Mouse (Mus musculus) lung, postnatal 0 days (tissue): ENCODE measurements around the gene Cyth3. TPM values are rescaled to one million over a fixed set of nuclear protein-coding genes. Genes with fewer than 3 reads are reported as not detected.
A peak's percentile ranks its signal among the peaks of the same experiment; 100 is the strongest.

Experiments
- ATAC-seq: fragments of 200-750 bp; cut with Nextera tagmentation; 2 replicates; pipeline ENCODE4 v1.8.0; 2017; ENCODE audit warnings: moderate library complexity
- DNase-seq: peaks from one replicate; pipeline ENCODE4 v3.0.0-alpha.2; 2016; ENCODE audit warnings: low spot score
- H3K27ac ChIP-seq: fragments of 300-500 bp; sonication (generic); 2 replicates; pipeline ENCODE4 v1.5.1; 2014; ENCODE audit warnings: antibody characterized with exemption, mild to moderate bottlenecking, low read length, mixed read lengths
- H3K27me3 ChIP-seq: fragments of 300-500 bp; sonication (generic); replicated peaks from 2 replicates; pipeline ENCODE4 v1.6.1; 2014; ENCODE audit warnings: low read length, mixed read lengths; ENCODE audit not compliant: insufficient read depth
- H3K36me3 ChIP-seq: fragments of 300-500 bp; sonication (generic); 2 replicates; pipeline ENCODE4 v1.6.1; 2014; ENCODE audit warnings: low read length, mixed read lengths; ENCODE audit not compliant: insufficient read depth
- H3K4me1 ChIP-seq: fragments of 300-500 bp; sonication (generic); 2 replicates; pipeline ENCODE4 v1.6.1; 2014; ENCODE audit warnings: antibody characterized with exemption, low read depth, low read length, mixed read lengths; ENCODE audit not compliant: insufficient read depth
- H3K4me2 ChIP-seq: fragments of 300-500 bp; sonication (generic); replicated peaks from 2 replicates; pipeline ENCODE4 v1.6.1; 2014; ENCODE audit warnings: low read depth, mild to moderate bottlenecking, low read length, moderate library complexity, mixed read lengths
- H3K4me3 ChIP-seq: fragments of 300-500 bp; sonication (generic); 2 replicates; pipeline ENCODE4 v1.5.1; 2014; ENCODE audit warnings: low read depth, low read length
- H3K9ac ChIP-seq: fragments of 300-500 bp; sonication (generic); replicated peaks from 2 replicates; pipeline ENCODE4 v1.6.1; 2014; ENCODE audit warnings: low read depth, mild to moderate bottlenecking
- H3K9me3 ChIP-seq: fragments of 300-500 bp; sonication (generic); 2 replicates; pipeline ENCODE4 v1.6.1; 2016; ENCODE audit warnings: low read length, mixed read lengths
- CTCF ChIP-seq: IDR thresholded peaks from 2 replicates; pipeline ENCODE4 v1.5.1; 2016; ENCODE audit warnings: antibody characterized with exemption, mild to moderate bottlenecking
- EP300 ChIP-seq: IDR thresholded peaks from 2 replicates; pipeline ENCODE4 v1.6.1; 2016; ENCODE audit warnings: antibody characterized with exemption, mild to moderate bottlenecking, control low read depth
- WGBS: fragments of 180-500 bp; shearing (Covaris S2); extraction: QIAGEN DNeasy Blood & Tissue Kit; methylation state at CpG from one replicate; pipeline ENCODE4 v1.1.7; 2014; 5-methylcytosine and 5-hydroxymethylcytosine counted together
- polyA plus RNA-seq: library from polyadenylated mRNA; unstranded; fragments of >200 nt; fragmentation: Nextera tagmentation; extraction: Ambion mirVana; gene quantifications from 2 replicates; pipeline ENCODE4 v1.2.1, GENCODE M21; 2015

Cyth3 gene
- polyA plus RNA-seq, 1 experiment from 2014 or later: 96.6 TPM

- DNase-seq (no peak), ATAC-seq (no peak)
- TF ChIP-seq CTCF: no peak
- no peak for TF ChIP-seq EP300
- no peak overlapping the region for H3K27ac ChIP-seq
- H3K36me3 ChIP-seq: no peaks in the 10 kb centered on the region
- no peaks in the 10 kb centered on the region for H3K9me3 ChIP-seq
- H3K27me3 ChIP-seq: no peaks in the 10 kb centered on the region
- H3K4me2 ChIP-seq: no peak overlapping the region
- H3K4me3 ChIP-seq: no peak overlapping the region
- H3K9ac ChIP-seq: no peak overlapping the region
- H3K4me1 ChIP-seq: no peaks in the 10 kb centered on the region; the same call in 1 of the 2 replicates
- 80% methylated on average over 8 of the region's 8 CpGs for WGBS
These were observed 40.4 kb upstream of the Cyth3 start for GRCm38 (mm10) chr5:143581874-143582273.

GRCm38 (mm10) chr5:143583081-143583480, 39.2 kb upstream of the Cyth3 start:
- Histone ChIP-seq H3K36me3 (no peaks in the 10 kb centered on the region), H3K4me2 (no peak overlapping the region), H3K4me1 (no peaks in the 10 kb centered on the region; the same call in 1 of the 2 replicates), H3K4me3 (no peak overlapping the region), H3K9me3 (no peaks in the 10 kb centered on the region), H3K27me3 (no peaks in the 10 kb centered on the region), H3K27ac (no peak overlapping the region), H3K9ac (no peak overlapping the region)
- WGBS: 92% methylated on average over 10 of the region's 10 CpGs
- ATAC-seq (no peak), DNase-seq (no peak)
- TF ChIP-seq EP300 (no peak), CTCF (no peak)

GRCm38 (mm10) chr5:143584982-143585381, 37.3 kb upstream of the Cyth3 start:
- Histone ChIP-seq H3K4me3 (no peak overlapping the region), H3K36me3 (no peaks in the 10 kb centered on the region), H3K27ac (no peak overlapping the region), H3K9me3 (no peaks in the 10 kb centered on the region), H3K9ac (no peak overlapping the region), H3K27me3 (no peaks in the 10 kb centered on the region), H3K4me2 (no peak overlapping the region), H3K4me1 (no peaks in the 10 kb centered on the region; the same call in 1 of the 2 replicates)
- DNase-seq (no peak), ATAC-seq (no peak)
- 67% methylated on average over 5 of the region's 5 CpGs for WGBS
- no peak for TF ChIP-seq EP300
- no peak for TF ChIP-seq CTCF

- Histone ChIP-seq H3K4me1 (no peaks in the 10 kb centered on the region; the same call in 1 of the 2 replicates), H3K4me3 (no peak overlapping the region), H3K27ac (no peak overlapping the region), H3K36me3 (no peaks in the 10 kb centered on the region), H3K9me3 (no peaks in the 10 kb centered on the region), H3K4me2 (no peak overlapping the region), H3K27me3 (no peaks in the 10 kb centered on the region), H3K9ac (no peak overlapping the region)
- ATAC-seq: peak; percentile 82
- peak; percentile 89 for TF ChIP-seq EP300
- TF ChIP-seq CTCF: no peak
- DNase-seq: peak; percentile 83
- WGBS: 45% methylated on average over 8 of the region's 8 CpGs
These were observed 35.9 kb upstream of the Cyth3 start for GRCm38 (mm10) chr5:143586386-143586785.

- Histone ChIP-seq H3K9me3 (no peaks in the 10 kb centered on the region), H3K4me2 (no peak overlapping the region), H3K27ac (no peak overlapping the region), H3K4me1 (no peaks in the 10 kb centered on the region; the same call in 1 of the 2 replicates), H3K4me3 (no peak overlapping the region), H3K36me3 (no peaks in the 10 kb centered on the region), H3K27me3 (no peaks in the 10 kb centered on the region), H3K9ac (no peak overlapping the region)
- WGBS: 25% methylated on average over 17 of the region's 17 CpGs
- no peak for ATAC-seq
- no peak for DNase-seq
- TF ChIP-seq CTCF: no peak
- TF ChIP-seq EP300: no peak
These were observed 33.1 kb upstream of the Cyth3 start for GRCm38 (mm10) chr5:143589108-143589507.

GRCm38 (mm10) chr5:143592926-143593325, 29.3 kb upstream of the Cyth3 start:
- 68% methylated on average over 5 of the region's 5 CpGs for WGBS
- no peaks in the 10 kb centered on the region for H3K9me3 ChIP-seq
- TF ChIP-seq CTCF (no peak), EP300 (no peak)
- no peak overlapping the region for H3K4me3 ChIP-seq
- DNase-seq: no peak
- no peak overlapping the region for H3K4me2 ChIP-seq
- H3K36me3 ChIP-seq: no peaks in the 10 kb centered on the region
- ATAC-seq: no peak
- no peak overlapping the region for H3K27ac ChIP-seq
- no peak overlapping the region for H3K9ac ChIP-seq
- H3K27me3 ChIP-seq: no peaks in the 10 kb centered on the region
- no peaks in the 10 kb centered on the region for H3K4me1 ChIP-seq
